Mouse (Mus musculus) heart, postnatal 25 days (tissue): ENCODE results near the gene H2-Q6. TPM values are rescaled to one million over a fixed set of nuclear protein-coding genes. Genes with fewer than 3 reads are reported as not detected.

ENCODE experiments used
- total RNA-seq, 2 experiments: library from RNA; stranded (reverse); gene quantifications; 2 replicates each; pipeline ENCODE4 v1.2.3; 2021

The H2-Q6 gene
- total RNA-seq, 2 experiments from 2014 or later: 0.34 to 0.75 TPM

Other genes with a start within 250 kb of the H2-Q6 start
- gene Aif1, start 248.8 kb upstream of the H2-Q6 start, total RNA-seq: 1 to 10 TPM; 2.3 to 3.5 TPM
- gene Lst1, start 236.4 kb upstream of the H2-Q6 start, total RNA-seq: 1 to 10 TPM; 2.7 to 5.3 TPM
- 1 to 10 TPM; 1.4 to 1.8 TPM for gene Ltb, start 230.4 kb upstream of the H2-Q6 start, total RNA-seq
- gene Tnf, start 222.8 kb upstream of the H2-Q6 start, total RNA-seq: under 1 TPM; 0.56 to 0.60 TPM
- gene Lta, start 219.5 kb upstream of the H2-Q6 start, total RNA-seq: not detected
- gene Gm16181, start 204.0 kb upstream of the H2-Q6 start, total RNA-seq: under 1 TPM; 0.50 to 0.65 TPM
- 1 to 10 TPM; 2.5 to 2.8 TPM for gene Atp6v1g2, start 191.2 kb upstream of the H2-Q6 start, total RNA-seq
- 1 to 10 TPM; 8.2 to 8.7 TPM for gene Nfkbil1, start 189.1 kb upstream of the H2-Q6 start, total RNA-seq
- gene Ddx39b, start 183.1 kb upstream of the H2-Q6 start, total RNA-seq: 10 to 100 TPM; 89.2 to 99.4 TPM
- gene H2-D1, start 162.1 kb upstream of the H2-Q6 start, total RNA-seq: 10 to 100 TPM; 84.3 to 89.6 TPM
- 1 to 10 TPM in 1 of 2 experiments, under 1 TPM in 1; 0.23 to 1.1 TPM for gene H2-Q1, start 104.4 kb upstream of the H2-Q6 start, total RNA-seq
- under 1 TPM; 0.95 to 0.99 TPM for gene H2-Q2, start 82.6 kb upstream of the H2-Q6 start, total RNA-seq
- gene H2-Q4, start 45.2 kb upstream of the H2-Q6 start, total RNA-seq: 10 to 100 TPM in 1 of 2 experiments, 1 to 10 TPM in 1; 7.9 to 11.0 TPM
- gene H2-Q7, start 14.3 kb downstream of the H2-Q6 start, total RNA-seq: 1 to 10 TPM; 1.3 to 1.4 TPM
- gene H2-Q10, start 45.2 kb downstream of the H2-Q6 start, total RNA-seq: under 1 TPM; 0.13 to 0.14 TPM
- gene Pou5f1, start 81.2 kb downstream of the H2-Q6 start, total RNA-seq: not detected
- gene Tcf19, start 92.0 kb downstream of the H2-Q6 start, total RNA-seq: 1 to 10 TPM; 3.1 to 3.5 TPM
- 1 to 10 TPM; 2.2 to 2.8 TPM for gene Cchcr1, start 92.2 kb downstream of the H2-Q6 start, total RNA-seq
- not detected for gene Psors1c2, start 108.4 kb downstream of the H2-Q6 start, total RNA-seq
- gene Cdsn, start 127.3 kb downstream of the H2-Q6 start, total RNA-seq: under 1 TPM; 0.26 to 0.28 TPM
- gene 2300002M23Rik, start 142.6 kb downstream of the H2-Q6 start, total RNA-seq: not detected
- not detected for gene Sfta2, start 176.7 kb downstream of the H2-Q6 start, total RNA-seq
- not detected for gene Gm9573, start 201.8 kb downstream of the H2-Q6 start, total RNA-seq
- gene Mucl3, start 218.8 kb downstream of the H2-Q6 start, total RNA-seq: not detected
- 10 to 100 TPM; 32.3 TPM for gene Vars2, start 242.7 kb downstream of the H2-Q6 start, total RNA-seq
- 10 to 100 TPM; 17.5 to 18.3 TPM for gene Gtf2h4, start 248.9 kb downstream of the H2-Q6 start, total RNA-seq